Mouse (Mus musculus) small intestine, adult 2 months (tissue): ENCODE data around the gene Phlda2.

Experiments
- CTCF ChIP-seq: fragments of 200-500 bp; IDR thresholded peaks from 2 replicates; pipeline ENCODE4 v1.5.1; 2012; ENCODE audit warnings: low read depth, mild to moderate bottlenecking, control low read depth, inconsistent platforms, low read length, moderate library complexity, mixed read lengths; ENCODE audit not compliant: insufficient replicate concordance, insufficient read length; ENCODE audit errors: extremely low read depth
- POLR2A ChIP-seq: fragments of 200-500 bp; IDR thresholded peaks from 2 replicates; pipeline ENCODE4 v1.6.1; 2012; ENCODE audit warnings: low read depth, mild to moderate bottlenecking, control low read depth, inconsistent platforms, low read length, moderate library complexity

DNA sequence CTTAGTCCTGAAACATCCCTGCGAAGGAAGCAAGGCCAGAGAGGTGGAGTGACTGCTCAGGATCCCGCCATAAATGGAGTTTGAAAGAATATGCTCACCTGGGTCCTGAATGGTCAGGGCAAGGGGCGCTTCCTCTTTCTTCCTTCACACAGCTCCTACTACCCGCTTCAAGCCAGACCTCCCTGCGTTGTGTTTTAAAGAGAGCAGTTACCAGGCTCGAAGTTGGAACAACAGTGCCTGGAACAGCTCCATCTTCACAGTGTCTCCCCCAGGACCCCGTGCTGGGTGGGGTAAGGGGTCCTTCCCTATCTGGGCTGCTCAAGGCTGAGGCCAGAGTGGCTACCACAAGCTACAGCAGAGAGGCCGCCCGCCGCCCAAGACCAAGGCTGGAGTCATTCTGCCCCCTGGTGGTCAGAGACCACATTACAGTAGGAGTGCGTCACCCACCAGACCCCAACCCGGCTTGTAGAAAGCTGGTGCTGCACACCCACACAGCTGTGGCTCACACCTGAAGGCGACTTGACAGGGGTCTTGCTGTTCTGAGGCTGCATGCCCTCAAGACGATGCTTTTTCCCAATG lies 36.8 kb downstream of the Phlda2 start:
- TF ChIP-seq CTCF = peak; percentile 84
- TF ChIP-seq POLR2A = no peak
